Mouse (Mus musculus): ENCODE results near the gene Tmtc2.

The Tmtc2 gene

DNA sequence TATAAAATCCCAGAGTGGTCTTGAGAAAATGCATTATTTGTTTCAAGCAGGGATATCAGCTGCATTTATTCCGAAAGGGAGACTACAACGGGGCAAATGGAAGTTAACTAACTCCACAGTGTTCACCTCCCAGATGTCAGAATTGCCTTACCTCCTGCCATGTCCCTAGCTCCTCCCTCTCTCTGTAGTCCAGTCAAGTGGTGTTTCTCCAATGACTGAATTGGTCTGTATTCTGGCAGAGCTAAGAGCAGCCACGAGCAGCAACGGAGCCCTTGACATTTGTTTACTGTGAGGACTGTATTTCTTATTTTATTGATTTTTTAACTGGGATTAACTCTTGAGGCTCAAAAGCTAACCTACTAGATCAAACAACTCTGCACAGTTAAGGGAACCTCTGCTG is 81.8 kb downstream of the Tmtc2 start:
- DNase-seq: no peak

DNA sequence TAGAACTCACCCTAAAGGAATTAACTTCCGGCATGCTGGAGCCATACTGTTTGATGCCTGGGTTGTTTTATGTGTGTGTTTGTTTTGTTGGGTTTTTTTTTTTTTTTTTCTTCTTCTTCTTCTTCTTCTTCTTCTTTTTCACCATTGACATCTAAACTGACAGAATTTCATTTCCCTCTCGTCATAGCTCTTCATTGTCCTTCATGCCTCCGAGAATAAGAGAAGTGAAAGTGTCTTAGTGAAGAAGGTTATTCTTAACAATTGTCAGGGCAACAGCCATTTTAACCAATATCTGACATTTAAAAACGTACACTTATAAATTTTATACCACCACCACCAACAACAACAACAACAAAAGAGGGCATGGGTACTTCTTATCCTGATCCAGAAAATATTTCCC is 83.5 kb downstream of the Tmtc2 start:
- no peak for DNase-seq

DNA sequence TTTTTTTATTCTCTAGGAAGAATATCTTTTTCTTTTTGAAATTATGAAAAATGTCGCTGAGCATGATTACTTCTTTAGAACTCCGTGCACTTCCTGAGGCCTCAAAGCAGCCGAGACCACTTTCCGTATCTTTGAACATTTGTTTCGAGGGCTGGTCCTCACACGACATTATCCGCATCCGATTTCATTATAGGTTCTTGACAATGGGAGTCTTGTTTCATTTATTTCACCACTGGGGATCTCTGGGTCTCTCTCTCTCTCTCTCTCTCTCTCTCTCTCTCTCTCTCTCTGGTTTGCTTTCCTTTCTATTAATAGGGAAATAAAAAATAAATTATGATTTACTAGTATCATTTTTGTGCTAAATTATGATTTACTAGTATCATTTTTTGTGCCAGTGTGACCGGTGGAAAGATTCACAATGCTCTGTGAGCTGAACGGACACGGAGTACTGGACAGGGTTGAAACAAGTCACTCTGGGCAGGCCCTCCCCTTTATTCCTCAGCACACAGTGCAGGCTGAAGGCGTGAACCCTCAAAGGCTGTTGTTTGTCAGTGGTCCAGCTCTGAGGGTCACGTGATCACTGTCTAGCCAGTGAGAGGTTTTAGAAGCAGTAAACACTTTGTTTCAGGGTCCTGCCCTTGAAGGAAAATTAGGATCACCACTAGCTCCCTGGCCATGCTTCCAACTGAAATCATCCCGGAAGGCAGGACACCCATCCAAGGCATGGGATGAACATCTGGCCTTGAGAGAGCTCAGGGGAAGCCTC is 84.1 kb downstream of the Tmtc2 start:
- DNase-seq: peak; percentile 18 to 60

DNA sequence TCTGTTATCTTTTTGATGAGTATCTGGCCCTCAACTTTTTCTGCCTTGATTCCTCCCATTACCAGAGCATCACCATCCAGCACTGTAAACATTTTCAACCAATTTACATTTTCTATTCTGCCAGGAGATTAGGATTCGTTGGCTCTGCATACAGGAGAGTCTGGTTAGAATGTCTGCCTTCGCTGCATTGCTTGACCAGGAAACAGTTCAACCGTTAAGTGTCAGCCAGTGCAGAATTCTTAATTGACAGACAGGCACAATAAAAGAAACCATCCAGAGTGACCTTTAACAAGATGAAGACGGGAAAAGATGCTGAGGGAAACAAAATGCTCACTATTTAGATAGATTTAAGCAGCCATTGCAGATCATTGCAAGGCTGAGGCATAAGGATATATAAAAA is 87.3 kb downstream of the Tmtc2 start:
- no peak for DNase-seq

DNA sequence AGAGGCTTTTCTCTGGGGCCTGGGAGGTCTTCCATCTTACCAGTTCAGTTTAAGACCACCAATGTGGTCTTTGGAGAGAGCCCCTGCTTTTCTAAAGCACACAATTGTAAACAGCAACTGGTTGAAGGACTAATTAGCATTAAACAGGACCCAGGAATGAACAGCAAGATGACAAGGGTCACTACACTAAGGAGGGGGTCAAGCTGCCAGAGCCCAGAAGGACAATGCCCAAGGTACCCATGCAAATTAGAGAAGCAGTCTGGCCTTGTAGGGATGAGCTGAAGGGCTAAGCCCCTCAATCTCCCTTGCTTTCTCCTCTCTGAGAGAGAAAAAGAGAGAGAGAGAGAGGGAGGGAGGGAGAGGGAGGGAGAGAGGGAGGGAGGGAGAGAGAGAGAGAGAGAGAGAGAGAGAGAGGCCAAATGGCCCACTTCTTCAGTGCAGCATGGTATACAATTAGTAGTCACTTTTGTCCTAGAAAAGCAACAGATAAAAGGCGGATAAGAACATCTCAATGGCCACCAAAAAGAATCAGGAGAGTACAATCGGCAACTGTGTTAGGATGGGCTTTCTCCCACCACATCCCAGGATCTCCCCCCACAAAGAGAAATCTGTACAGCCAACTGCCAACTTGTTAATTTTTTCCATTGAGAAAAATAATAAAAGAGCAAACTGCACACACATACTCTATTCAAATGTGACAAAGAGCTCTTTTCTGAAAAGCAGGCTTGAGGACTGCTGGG is 89.7 kb downstream of the Tmtc2 start:
- DNase-seq: no peak

DNA sequence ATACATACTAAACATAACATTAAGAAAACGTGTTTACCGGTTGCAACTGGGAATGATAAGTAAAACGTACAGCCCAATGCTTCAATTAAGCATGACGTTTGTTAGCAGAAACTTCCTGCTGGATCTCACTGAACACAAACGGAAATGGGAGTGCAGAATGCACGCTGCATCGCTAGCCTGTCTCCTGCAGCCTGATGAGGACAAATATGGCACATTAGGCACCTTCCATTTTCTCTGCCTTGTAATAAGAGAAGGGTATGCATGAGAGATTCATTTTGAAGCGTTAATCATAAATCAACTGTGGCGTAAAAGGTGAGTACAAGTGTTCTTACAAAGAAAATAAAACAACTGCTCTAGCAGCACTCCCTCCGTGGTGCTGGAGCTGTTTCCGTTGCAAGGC is 94.5 kb downstream of the Tmtc2 start:
- DNase-seq: no peak

DNA sequence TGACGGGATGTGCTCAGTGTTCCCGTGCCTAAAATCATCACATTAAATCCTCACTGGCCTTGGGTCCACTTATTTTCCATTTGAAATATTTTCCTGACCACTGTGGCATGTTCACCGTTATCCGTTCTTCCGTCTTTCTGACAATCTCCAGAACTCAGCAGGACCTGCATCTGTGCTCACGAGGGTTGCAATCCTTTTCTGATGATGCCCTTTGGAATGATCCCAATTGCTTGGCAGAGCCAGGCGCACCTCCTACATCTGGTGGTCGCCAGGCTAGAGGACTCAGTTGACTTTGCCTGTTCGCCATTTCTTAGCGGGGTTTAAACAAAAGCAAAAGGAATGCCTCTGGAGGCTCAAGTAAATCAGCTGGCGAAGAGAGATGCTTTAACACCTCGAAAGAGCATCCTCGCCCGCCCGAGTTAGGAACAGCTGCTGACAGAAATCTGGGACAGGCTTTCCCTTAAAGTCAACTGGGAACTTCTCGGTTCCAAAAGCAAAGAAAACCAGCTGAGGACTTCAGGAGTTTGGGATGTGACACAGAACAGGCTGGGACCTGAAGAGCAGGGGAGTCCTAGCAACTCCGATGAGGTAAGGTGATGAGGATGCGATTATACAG is 96.5 kb downstream of the Tmtc2 start:
- no peak for DNase-seq

DNA sequence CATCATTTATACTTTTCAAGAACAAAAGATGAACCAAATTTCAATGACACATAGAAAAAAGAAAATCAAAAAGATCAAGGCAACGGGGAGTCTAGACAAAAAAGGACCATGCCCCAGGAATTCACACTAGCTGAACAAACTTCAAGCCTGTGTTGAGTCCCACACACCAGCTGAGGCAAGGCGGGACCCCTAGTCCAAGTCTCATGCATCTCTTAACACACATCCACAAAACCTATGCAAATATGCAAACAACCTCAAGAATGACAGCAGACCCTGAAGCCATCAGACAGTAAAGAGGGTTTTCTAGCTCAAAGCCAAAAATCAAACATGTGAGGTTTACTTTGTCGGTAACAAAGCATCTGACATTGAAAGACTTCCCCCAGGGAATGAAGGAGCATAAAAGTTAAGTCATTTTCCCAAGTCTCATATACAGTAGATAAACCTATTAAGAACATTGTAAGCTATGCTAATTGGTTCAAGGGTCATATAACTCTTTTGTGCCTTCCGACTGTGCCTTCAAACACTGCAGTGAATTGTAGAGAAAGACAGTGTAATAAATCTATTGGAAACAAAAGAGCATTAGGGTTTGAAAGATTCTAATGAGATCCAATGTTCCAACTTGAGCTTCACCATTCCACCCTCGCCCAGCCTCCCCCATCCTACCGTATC is 100.0 kb downstream of the Tmtc2 start:
- no peak for DNase-seq

DNA sequence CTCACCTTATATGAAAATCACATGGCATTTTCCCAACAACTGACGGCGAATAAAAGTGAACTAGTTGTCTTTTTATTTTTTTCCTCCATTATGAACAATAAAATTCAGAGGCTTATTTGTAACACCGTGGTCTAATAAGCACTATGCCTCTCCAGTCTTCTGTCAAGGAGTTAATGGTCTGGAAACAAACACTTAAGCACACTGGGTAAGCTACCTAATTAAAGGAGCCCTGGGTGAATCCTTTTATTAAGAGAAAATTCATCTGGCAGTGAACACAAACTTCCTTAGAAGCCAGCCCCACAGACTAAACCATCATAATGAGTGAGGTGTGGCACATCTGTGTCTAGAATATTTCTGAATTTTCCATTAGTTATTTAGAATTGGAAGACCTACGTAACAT is 109.9 kb downstream of the Tmtc2 start:
- DNase-seq: no peak

DNA sequence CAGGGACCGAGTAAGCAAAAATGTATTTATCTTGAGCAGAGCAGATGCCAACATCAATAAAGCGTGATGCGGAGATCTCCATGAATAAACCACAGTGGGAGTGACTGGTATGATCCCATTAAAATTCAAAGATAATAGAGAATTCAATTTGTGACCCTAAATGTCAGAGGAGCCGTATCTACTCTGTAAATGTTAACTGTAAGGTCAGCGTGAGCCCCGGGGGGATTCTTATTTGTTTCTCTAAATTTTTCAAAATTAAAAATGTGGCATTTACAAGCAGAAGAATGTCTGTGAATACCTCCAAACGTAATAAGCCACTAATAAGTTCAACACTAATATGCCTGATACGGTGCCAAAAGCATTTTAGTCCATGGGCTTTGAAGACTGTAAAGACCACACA is 120.8 kb downstream of the Tmtc2 start:
- no peak for DNase-seq

DNA sequence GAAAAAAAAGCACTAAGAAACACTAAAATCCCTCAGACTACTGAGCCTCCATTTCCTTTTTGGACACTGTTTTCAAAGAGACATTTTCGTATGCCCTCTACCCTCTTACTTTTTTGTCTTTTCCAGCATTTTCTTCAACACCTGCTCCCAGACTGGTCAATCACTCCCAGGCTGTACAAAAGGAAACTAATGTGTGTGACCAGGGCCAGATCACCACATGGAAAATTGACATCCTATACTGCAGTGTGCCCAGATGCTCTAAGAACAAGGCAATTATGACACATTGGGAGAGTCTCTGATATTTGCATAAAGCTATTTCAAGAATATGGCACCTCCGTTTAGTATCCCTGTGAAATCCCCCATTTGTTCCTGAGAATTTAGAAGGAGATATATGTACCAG is 127.1 kb downstream of the Tmtc2 start:
- no peak for DNase-seq

DNA sequence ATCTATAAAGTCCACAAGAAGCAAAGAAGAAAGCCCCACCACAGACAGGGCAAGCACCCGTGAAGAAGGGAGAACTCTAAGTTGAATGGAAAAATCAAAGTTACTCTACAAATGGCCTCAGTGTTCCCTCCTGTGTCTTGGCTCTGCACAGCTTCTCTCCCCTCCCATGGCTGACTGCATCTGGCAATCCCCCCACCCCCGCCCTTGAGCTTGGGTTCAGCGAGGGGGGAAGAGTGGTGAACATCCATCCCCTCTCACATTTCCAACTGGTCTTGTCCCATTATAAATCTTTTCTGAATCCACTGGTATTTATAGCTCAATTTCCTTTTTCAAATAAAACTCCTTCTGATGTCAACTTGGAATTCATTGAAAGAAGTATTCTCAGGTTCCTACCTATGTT is 129.9 kb downstream of the Tmtc2 start:
- DNase-seq: no peak

DNA sequence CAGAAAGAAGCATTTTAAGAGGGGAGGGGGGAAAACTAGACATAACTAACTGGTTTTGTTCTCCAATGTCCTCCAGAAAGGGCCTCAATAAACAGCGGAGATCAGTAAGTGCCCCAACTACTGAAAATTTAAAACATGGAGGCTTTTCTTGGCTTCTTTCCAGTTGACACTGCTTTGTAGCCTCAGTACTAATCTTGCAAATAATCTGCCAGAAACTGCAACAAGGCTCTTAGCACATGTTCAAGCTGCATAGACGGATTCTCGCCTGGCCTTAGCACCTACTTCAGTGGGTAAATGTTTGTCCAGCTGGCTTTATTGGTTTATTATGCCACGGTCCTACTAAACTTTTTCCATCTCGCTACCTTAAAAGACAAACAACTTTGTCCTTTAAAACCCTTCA is 139.4 kb downstream of the Tmtc2 start:
- no peak for DNase-seq

DNA sequence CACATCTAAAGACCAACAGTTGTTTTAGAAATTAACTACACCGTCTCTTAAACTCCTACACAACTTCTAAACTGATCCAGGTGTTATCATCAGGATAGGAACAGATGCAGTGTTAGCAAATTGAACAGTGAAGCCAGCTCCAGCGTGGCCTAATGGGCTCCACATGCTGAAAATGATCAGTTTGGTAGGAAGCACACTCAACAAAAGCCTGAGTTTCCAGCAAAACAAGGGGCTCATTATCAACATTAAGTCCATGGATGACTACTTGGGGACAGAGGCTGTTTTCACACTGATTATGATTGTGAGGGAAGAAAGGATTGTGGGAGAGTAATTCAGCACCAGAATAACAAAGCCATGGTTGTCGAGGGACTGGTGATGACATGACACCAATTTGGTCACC is 143.4 kb downstream of the Tmtc2 start:
- no peak for DNase-seq

DNA sequence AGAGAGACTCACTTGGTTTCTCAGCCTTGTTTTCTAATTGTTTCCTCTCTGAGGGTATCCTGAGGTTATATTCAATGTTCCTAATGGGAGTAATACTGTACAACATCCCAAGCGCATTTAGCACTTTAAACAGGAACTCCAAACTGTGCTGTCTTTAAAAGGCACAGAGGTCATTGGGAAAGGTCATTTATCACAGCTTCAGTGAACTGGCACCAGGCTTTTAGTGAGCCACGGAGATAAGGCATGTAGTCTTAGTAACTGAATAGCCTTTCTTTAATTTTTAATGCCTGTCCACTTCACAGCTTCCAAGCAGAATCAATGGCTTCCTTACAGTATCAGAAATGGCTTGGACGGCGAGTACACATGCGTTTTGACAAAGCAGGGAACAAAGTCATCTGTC is 144.0 kb downstream of the Tmtc2 start:
- no peak for DNase-seq

DNA sequence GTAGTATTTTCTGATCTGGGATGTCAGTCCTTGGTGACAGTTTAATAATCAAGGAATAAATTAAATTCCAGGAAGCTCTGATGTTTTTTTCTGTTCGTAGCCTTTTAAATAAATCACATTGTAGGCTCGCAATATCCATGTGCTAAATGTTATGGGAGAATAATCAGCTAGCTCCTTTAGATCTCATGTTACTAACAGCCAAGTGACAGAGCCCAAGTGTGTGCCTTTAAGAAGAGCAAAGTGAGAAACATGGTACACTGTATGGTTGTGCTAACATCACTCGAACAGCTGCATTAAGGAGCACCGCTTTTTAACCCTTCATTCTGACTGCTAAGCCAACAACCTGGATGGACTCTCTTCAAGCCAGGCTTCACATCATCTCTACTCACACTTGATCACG is 146.2 kb downstream of the Tmtc2 start:
- no peak for DNase-seq

DNA sequence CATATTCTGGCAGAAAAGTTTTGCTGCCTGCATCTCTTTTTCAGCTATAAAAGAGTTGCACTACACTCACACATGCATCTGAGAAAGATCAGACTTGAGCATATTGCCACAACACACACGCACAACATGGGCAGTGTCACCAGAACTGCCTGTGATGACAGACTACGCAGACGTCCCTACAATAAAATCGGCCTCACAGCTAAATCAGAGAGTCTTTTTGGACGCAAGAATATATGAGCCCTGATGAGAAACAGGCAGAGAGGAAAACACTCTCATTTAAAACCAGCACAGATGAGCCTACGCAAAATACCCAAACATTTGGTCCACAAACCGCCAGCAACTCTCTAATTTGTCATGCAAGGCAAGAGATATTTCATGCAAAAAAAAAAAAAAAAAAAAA is 146.6 kb downstream of the Tmtc2 start:
- DNase-seq: no peak

DNA sequence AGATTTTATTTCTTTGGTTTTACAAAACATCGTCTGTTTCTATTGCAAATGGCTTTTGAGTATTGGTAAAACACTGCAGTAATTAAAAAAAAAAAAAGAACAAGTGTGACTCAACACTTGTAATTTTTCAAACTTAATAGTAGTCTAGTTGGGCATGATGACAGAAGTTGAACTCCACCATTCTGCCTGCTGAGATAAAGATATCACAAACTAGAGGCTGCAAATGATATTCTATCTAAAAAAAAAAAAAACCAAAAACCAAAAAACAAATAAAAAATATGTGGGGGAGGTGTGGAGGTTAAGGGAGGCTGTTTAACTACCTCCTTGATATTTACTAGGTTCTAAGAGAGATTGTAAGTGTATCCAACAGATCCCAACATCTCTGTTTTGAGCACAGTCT is 149.2 kb downstream of the Tmtc2 start:
- DNase-seq: no peak

DNA sequence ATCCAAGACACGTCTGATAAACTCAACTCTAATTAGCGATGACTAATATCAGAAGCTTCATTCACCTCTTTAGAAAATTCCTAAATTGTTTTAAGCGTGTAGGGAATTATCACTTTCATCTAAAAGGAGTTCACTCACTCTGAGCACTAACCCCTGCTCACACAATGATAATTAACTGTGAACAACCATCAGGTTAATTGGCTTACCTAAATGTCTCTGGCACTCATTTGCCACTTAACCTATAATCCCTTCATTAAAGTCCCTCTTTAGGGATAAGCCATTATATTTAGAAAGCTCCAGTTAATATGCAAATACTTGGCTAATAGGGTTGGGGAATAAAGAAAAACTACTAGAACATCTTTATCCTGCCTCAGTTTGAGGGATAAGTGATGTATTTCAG is 151.1 kb downstream of the Tmtc2 start:
- no peak for DNase-seq

DNA sequence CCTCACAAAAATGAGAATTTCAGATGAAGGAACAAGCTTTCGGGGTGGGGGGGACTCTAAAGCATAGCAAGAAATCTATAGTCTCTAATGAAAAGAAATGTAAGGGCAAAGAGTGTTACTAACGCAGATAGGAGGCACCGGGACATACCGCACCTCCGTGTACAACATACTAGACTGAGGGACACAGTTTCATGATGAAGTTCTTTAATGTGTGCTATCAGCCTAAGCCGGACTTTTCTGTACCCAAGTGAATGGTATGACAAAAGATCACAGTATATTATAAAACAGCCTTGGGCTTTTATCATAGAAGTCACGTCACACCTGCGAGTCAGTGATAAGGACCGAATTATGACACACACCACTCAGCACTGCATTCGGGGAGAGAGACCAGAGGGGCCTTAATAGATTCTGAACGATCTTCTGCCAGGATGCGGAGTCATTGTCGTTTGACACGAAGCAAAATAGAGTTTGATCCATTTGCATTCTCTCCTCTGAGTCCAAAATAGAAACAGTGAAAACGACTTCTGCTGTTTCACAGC is 156.3 kb downstream of the Tmtc2 start:
- DNase-seq: no peak

DNA sequence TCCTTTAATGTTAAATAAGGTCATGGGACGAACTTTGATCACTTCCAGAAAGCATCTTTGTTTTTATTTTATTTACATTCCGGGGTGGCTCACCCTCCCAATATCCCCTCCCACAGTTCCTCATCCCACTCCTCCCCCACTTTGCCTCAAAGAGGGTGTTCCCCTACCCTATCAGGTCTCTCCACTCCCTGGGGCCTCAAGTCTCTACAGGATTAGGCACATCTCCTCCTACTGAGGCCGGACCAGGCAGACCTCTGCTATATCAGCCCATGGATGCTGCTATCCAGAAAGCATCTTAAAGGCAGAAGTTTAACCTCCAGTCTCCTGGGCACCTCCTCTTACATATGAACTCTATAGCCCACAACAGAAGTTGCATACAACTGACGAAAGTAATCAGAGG is 157.7 kb downstream of the Tmtc2 start:
- no peak for DNase-seq

DNA sequence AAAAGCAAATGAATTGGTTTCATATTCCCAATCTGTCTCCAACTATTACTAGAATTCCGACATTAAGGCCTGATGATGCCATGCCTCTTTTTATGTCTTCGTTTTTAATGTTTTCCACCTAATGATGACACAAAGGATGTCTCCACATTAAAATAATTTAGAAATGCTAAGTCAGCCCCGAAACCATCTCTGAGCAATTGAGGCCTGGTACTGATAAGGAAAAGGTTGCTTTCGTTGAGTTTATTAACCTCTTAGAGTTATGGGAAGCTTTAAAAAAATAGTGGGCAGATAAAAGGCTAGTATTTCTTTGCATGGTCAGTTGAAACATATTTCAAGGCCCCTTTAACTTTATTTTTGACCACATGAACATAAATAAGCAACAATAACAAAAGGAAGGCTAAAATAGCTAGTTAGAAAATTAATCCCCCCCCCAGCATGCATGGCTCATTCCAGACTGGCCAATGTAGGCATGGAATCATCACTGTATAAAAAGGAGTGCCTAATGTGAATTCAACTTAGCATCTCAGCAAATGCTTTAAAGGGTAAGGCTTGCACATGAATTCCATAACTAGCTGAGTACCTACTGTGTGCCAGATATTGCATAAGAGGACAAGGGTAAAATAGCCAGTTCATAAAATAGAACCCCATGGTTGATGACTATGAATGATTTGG is 168.3 kb downstream of the Tmtc2 start:
- no peak for DNase-seq

DNA sequence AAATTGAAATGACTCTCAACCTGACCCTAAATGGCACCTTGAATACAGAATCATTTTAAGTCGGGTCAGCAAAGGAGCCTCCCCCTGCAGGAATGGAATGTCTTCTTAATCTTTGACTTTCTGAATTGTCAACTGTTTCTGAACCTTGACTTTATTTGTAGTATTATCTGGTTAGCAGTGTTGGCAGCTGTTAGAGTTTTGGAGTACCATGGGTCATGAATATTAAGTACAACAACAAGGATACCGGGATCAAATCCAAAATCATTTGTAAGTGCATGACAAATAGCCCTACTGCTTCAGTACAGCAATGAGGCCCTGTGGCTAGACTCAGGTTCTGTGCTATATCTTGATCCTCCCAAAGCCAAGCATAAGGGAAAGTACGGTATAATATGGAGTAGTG is 170.3 kb downstream of the Tmtc2 start:
- no peak for DNase-seq

Measured in kidney, postnatal 25 days (tissue).